Mouse (Mus musculus): ENCODE data around the gene Vegfd.

Vegfd gene

GRCm38 (mm10) chrX:164419955-164420354 is 46.8 kb downstream of the Vegfd start:
- DNase-seq: no peak

GRCm38 (mm10) chrX:164420518-164420917 is 47.3 kb downstream of the Vegfd start:
- DNase-seq: no peak

GRCm38 (mm10) chrX:164424821-164425220 is 51.6 kb downstream of the Vegfd start:
- no peak for DNase-seq

- DNase-seq: no peak
Observed at GRCm38 (mm10) chrX:164427295-164427694, 54.1 kb downstream of the Vegfd start.

GRCm38 (mm10) chrX:164428224-164428623 is 55.0 kb downstream of the Vegfd start:
- no peak for DNase-seq

- DNase-seq: peak; percentile 12 to 29
Observed at GRCm38 (mm10) chrX:164430621-164431020, 57.4 kb downstream of the Vegfd start.

GRCm38 (mm10) chrX:164431133-164431532 is 58.0 kb downstream of the Vegfd start:
- peak in 1 of 2 experiments; percentile 12 for DNase-seq

GRCm38 (mm10) chrX:164431541-164431940 is 58.4 kb downstream of the Vegfd start:
- DNase-seq: no peak

GRCm38 (mm10) chrX:164432682-164433081 is 59.5 kb downstream of the Vegfd start:
- no peak for DNase-seq

- DNase-seq: no peak
Observed at GRCm38 (mm10) chrX:164436709-164437108, 63.5 kb downstream of the Vegfd start, which contains the start of gene Asb11. Gene Asb11 (plus strand): TSS chrX:164436994.

GRCm38 (mm10) chrX:164439462-164439861 is 66.3 kb downstream of the Vegfd start:
- DNase-seq: peak; percentile 49 to 64

GRCm38 (mm10) chrX:164440140-164440539 is 67.0 kb downstream of the Vegfd start:
- DNase-seq: peak; percentile 88 to 92

GRCm38 (mm10) chrX:164440703-164441102 is 67.5 kb downstream of the Vegfd start:
- peak; percentile 34 to 38 for DNase-seq

- DNase-seq: no peak
Observed at GRCm38 (mm10) chrX:164441306-164441705, 68.1 kb downstream of the Vegfd start.

GRCm38 (mm10) chrX:164445601-164446000 is 72.4 kb downstream of the Vegfd start:
- DNase-seq: no peak

- DNase-seq: peak in 1 of 2 experiments; percentile 14
Observed at GRCm38 (mm10) chrX:164446106-164446551, 73.0 kb downstream of the Vegfd start.

GRCm38 (mm10) chrX:164446835-164447681 is 73.9 kb downstream of the Vegfd start:
- DNase-seq: no peak

GRCm38 (mm10) chrX:164447682-164448071 is 74.5 kb downstream of the Vegfd start:
- DNase-seq: no peak

- peak; percentile 47 to 58 for DNase-seq
Observed at GRCm38 (mm10) chrX:164449201-164449600, 76.0 kb downstream of the Vegfd start.
